Mouse (Mus musculus) brain, embryonic 14.5 days (tissue): ENCODE measurements around the gene Sgf29. TPM values are rescaled to one million over a fixed set of nuclear protein-coding genes. Genes with fewer than 3 reads are reported as not detected.
A peak's percentile ranks its signal among the peaks of the same experiment; 100 is the strongest.

Source experiments
- DNase-seq: peaks from one replicate; pipeline ENCODE4 v3.0.0-alpha.2; 2011; ENCODE audit warnings: low read depth
- CTCF ChIP-seq: fragments of 200-500 bp; IDR thresholded peaks from 2 replicates; pipeline ENCODE4 v1.5.1; 2012; ENCODE audit warnings: inconsistent platforms, mild to moderate bottlenecking, moderate library complexity, borderline replicate concordance; ENCODE audit not compliant: insufficient read depth, insufficient read length; ENCODE audit errors: extremely low read depth
- POLR2A ChIP-seq: fragments of 200-500 bp; IDR thresholded peaks from 2 replicates; pipeline ENCODE4 v1.6.1; 2012; ENCODE audit warnings: mild to moderate bottlenecking, inconsistent platforms, borderline replicate concordance; ENCODE audit not compliant: poor library complexity, insufficient read depth, insufficient read length, severe bottlenecking; ENCODE audit errors: extremely low read depth
- polyA plus RNA-seq: library from polyadenylated mRNA; depleted of rRNA; stranded (reverse); fragments of >200 nt; gene quantifications from 2 replicates; pipeline ENCODE4 v1.2.3, GENCODE M21; 2012; rRNA removed

Sgf29 gene
- polyA plus RNA-seq, result 61.5 and 70.4 TPM in 2 replicates

- peak; percentile 98 for DNase-seq
These were observed at the start of gene Sgf29 for GRCm38 (mm10) chr7:126649231-126650051. Gene Sgf29, plus strand, starts transcription at chr7:126649309.

GRCm38 (mm10) chr7:126601896-126602295, 47.2 kb upstream of the Sgf29 start:
- DNase-seq, result no peak
- TF ChIP-seq CTCF, result no peak
- TF ChIP-seq POLR2A, result no peak

More at GRCm38 (mm10) chr7:126649231-126650051, at the start of gene Sgf29:
- no peak for TF ChIP-seq CTCF
- TF ChIP-seq POLR2A, result peak; percentile 99

GRCm38 (mm10) chr7:126602650-126603049, 46.5 kb upstream of the Sgf29 start:
- TF ChIP-seq POLR2A, result no peak
- no peak for TF ChIP-seq CTCF
- DNase-seq, result no peak

- no peak for DNase-seq
These were observed 42.5 kb upstream of the Sgf29 start for GRCm38 (mm10) chr7:126606611-126607010.

GRCm38 (mm10) chr7:126607064-126607463, 42.0 kb upstream of the Sgf29 start:
- no peak for DNase-seq
- TF ChIP-seq CTCF (no peak), POLR2A (no peak)

More at GRCm38 (mm10) chr7:126606611-126607010, 42.5 kb upstream of the Sgf29 start:
- TF ChIP-seq CTCF, result no peak
- no peak for TF ChIP-seq POLR2A

- no peak for DNase-seq
- no peak for TF ChIP-seq POLR2A
- TF ChIP-seq CTCF, result no peak
These were observed 41.3 kb upstream of the Sgf29 start for GRCm38 (mm10) chr7:126607796-126608195.

GRCm38 (mm10) chr7:126612736-126613135, 36.4 kb upstream of the Sgf29 start:
- DNase-seq, result no peak
- TF ChIP-seq POLR2A (no peak), CTCF (no peak)

GRCm38 (mm10) chr7:126616707-126617106, 32.4 kb upstream of the Sgf29 start:
- TF ChIP-seq CTCF (no peak), POLR2A (no peak)
- DNase-seq, result no peak

GRCm38 (mm10) chr7:126619559-126620275, 29.4 kb upstream of the Sgf29 start:
- DNase-seq, result no peak
- TF ChIP-seq CTCF, result no peak
- TF ChIP-seq POLR2A, result no peak

- TF ChIP-seq CTCF, result no peak
- TF ChIP-seq POLR2A, result no peak
- no peak for DNase-seq
These were observed 27.4 kb upstream of the Sgf29 start for GRCm38 (mm10) chr7:126621452-126622359.

- DNase-seq, result no peak
- TF ChIP-seq POLR2A, result no peak
- no peak for TF ChIP-seq CTCF
These were observed 25.7 kb upstream of the Sgf29 start for GRCm38 (mm10) chr7:126623381-126623780.

GRCm38 (mm10) chr7:126624774-126625173, 24.3 kb upstream of the Sgf29 start:
- no peak for TF ChIP-seq CTCF
- no peak for TF ChIP-seq POLR2A
- DNase-seq, result no peak
